ENCODE assay signal across 31 mouse cellular contexts in genomic region chr10:95830891-95831290, GRCm38 (mm10). TPM values are rescaled to one million over a fixed set of nuclear protein-coding genes. Genes with fewer than 3 reads are reported as not detected.
DNase-seq lines count a peak whose midpoint lies in the region; ATAC-seq lines count a peak whose summit lies in the region.
"Had no signal": no experiment of that assay in that cellular context is flagged by ENCODE, and none has a peak within 500 bp of the region (broad histone marks: within the 10 kb centered on the region; RNA-seq: fewer than 3 reads in every experiment).

No protein-coding gene starts in this region.

- H3K4me2 ChIP-seq in heart, embryonic 11.5 days = no peak overlapping the region
- no peak overlapping the region for H3K4me2 ChIP-seq in heart, embryonic 13.5 days
- H3K4me2 ChIP-seq in heart, embryonic 16.5 days (ENCODE audit: low read depth, low read length) = no peak overlapping the region
- H3K4me2 ChIP-seq: forebrain, embryonic 13.5 days; hindbrain, embryonic 13.5 days; intestine, embryonic 15.5 days; kidney, embryonic 15.5 days had no signal

- H3K4me1 ChIP-seq in heart, embryonic 11.5 days (ENCODE audit: control insufficient read depth, insufficient read depth, low read length) = peaks cover 5% of the 10 kb centered on the region; the same call in 1 of the 2 replicates
- peaks cover 26% of the 10 kb centered on the region for H3K4me1 ChIP-seq in heart, embryonic 13.5 days
- H3K4me1 ChIP-seq in heart, embryonic 16.5 days (ENCODE audit: control insufficient read depth, insufficient read depth, low read length) = peaks cover 8% of the 10 kb centered on the region
- H3K4me1 ChIP-seq: forebrain, embryonic 13.5 days; hindbrain, embryonic 10.5 days; hindbrain, embryonic 13.5 days; intestine, embryonic 15.5 days had no signal

- H3K27me3 ChIP-seq in heart, embryonic 11.5 days (ENCODE audit: control insufficient read depth, insufficient read depth, low read length) = no peaks in the 10 kb centered on the region
- peaks cover 3% of the 10 kb centered on the region; the same call in 1 of the 2 replicates for H3K27me3 ChIP-seq in heart, embryonic 13.5 days (replicated peaks)
- no peaks in the 10 kb centered on the region for H3K27me3 ChIP-seq in heart, embryonic 16.5 days (ENCODE audit: control insufficient read depth, insufficient read depth, low read length)
- H3K27me3 ChIP-seq: CH12.LX; forebrain, embryonic 13.5 days; hindbrain, embryonic 13.5 days; intestine, embryonic 15.5 days; kidney, embryonic 15.5 days; Patski had no signal

- no peak overlapping the region for H3K27ac ChIP-seq in heart, embryonic 11.5 days (ENCODE audit: low read depth, low read length)
- peak overlapping the region; percentile 46 for H3K27ac ChIP-seq in heart, embryonic 13.5 days (replicated peaks)
- peak overlapping the region; percentile 10 for H3K27ac ChIP-seq in heart, embryonic 16.5 days (ENCODE audit: low read length)
- H3K27ac ChIP-seq: forebrain, embryonic 10.5 days; forebrain, embryonic 13.5 days; hindbrain, embryonic 10.5 days; hindbrain, embryonic 13.5 days; intestine, embryonic 15.5 days; kidney, embryonic 15.5 days had no signal

- intact Hi-C loops in heart, postnatal 10 days (cut with DNase I) = no loop called here

- H3K9ac ChIP-seq in heart, embryonic 11.5 days (ENCODE audit: low read depth, low read length) = no peak overlapping the region
- no peak overlapping the region for H3K9ac ChIP-seq in heart, embryonic 13.5 days
- no peak overlapping the region for H3K9ac ChIP-seq in heart, embryonic 16.5 days (ENCODE audit: low read length)
- H3K9ac ChIP-seq: forebrain, embryonic 13.5 days; hindbrain, embryonic 13.5 days; intestine, embryonic 15.5 days; kidney, embryonic 15.5 days had no signal

- H3K9me3 ChIP-seq in heart, embryonic 11.5 days (replicated peaks; ENCODE audit: control insufficient read depth, low read length) = no peaks in the 10 kb centered on the region
- H3K9me3 ChIP-seq in heart, embryonic 13.5 days = no peaks in the 10 kb centered on the region
- H3K9me3 ChIP-seq in heart, embryonic 16.5 days (replicated peaks; ENCODE audit: control insufficient read depth, low read length) = no peaks in the 10 kb centered on the region
- H3K9me3 ChIP-seq: forebrain, embryonic 10.5 days; forebrain, embryonic 13.5 days; G1E; hindbrain, embryonic 10.5 days; hindbrain, embryonic 13.5 days; intestine, embryonic 15.5 days; kidney, embryonic 15.5 days had no signal

- 16% methylated on average over 5 of the region's 5 CpGs for WGBS in heart, embryonic 11.5 days (ENCODE audit: insufficient replicate concordance)
- 11% methylated on average over 5 of the region's 5 CpGs for WGBS in heart, embryonic 13.5 days
- WGBS in heart, embryonic 16.5 days = 21% methylated on average over 5 of the region's 5 CpGs

- no peak overlapping the region for H3K4me3 ChIP-seq in heart, embryonic 11.5 days (ENCODE audit: low read depth, low read length)
- H3K4me3 ChIP-seq in heart, embryonic 13.5 days = no peak overlapping the region
- no peak overlapping the region for H3K4me3 ChIP-seq in heart, embryonic 16.5 days (ENCODE audit: low read length)
- H3K4me3 ChIP-seq: forebrain, embryonic 10.5 days; forebrain, embryonic 13.5 days; hindbrain, embryonic 10.5 days; hindbrain, embryonic 13.5 days; intestine, embryonic 15.5 days; kidney, embryonic 15.5 days had no signal

- no peaks in the 10 kb centered on the region for H3K36me3 ChIP-seq in heart, embryonic 11.5 days (ENCODE audit: control insufficient read depth, insufficient read depth, low read length)
- H3K36me3 ChIP-seq in heart, embryonic 13.5 days = no peaks in the 10 kb centered on the region
- no peaks in the 10 kb centered on the region for H3K36me3 ChIP-seq in heart, embryonic 16.5 days (ENCODE audit: control insufficient read depth, insufficient read depth)
- H3K36me3 ChIP-seq: forebrain, embryonic 10.5 days; G1E; hindbrain, embryonic 10.5 days; hindbrain, embryonic 13.5 days; intestine, embryonic 15.5 days; kidney, embryonic 15.5 days had no signal

- peak; percentile 34 to 35 for DNase-seq in heart, adult 18-20 months
- DNase-seq in heart, postnatal 10 days = no peak
- no peak for DNase-seq in heart, postnatal 4 days
- DNase-seq: adrenal gland, postnatal 10 days; adrenal gland, postnatal 36 days; B cell, adult 2 months; cerebellum, adult 18-20 months; cerebellum, adult 9-10 months; cerebellum, postnatal 14 days; gastrocnemius, postnatal 10 days; gastrocnemius, postnatal 36 days; kidney, adult 11 months; kidney, adult 8-10 months had no signal

- no peak for ATAC-seq in heart, embryonic 11.5 days (replicated peaks; ENCODE audit: insufficient number of reproducible peaks, low FRiP score, low TSS enrichment)
- ATAC-seq in heart, embryonic 13.5 days (ENCODE audit: extremely low read depth, insufficient number of reproducible peaks, low FRiP score, low TSS enrichment) = no peak
- peak; percentile 70 for ATAC-seq in heart, embryonic 16.5 days (replicated peaks; ENCODE audit: extremely low read depth, insufficient read depth, low FRiP score)
- ATAC-seq: forebrain, embryonic 13.5 days; forebrain, embryonic 16.5 days; hindbrain, embryonic 16.5 days; intestine, embryonic 15.5 days; Patski had no signal

RNA-seq across cellular contexts. Expression of gene Gm33543, which starts 11.8 kb away (rescaled TPM):
- total RNA-seq in heart, adult 18-20 months (2021) = 1 to 10 TPM; 1.8 to 5.9 TPM
- polyA plus RNA-seq in heart, embryonic 11.5 days (2014; fragmentation: Nextera tagmentation; extraction: Ambion mirVana) = not detected in 2 replicates
- polyA plus RNA-seq in heart, embryonic 13.5 days (2015; fragmentation: Nextera tagmentation; extraction: Ambion mirVana) = not detected in 2 replicates
- total RNA-seq in heart, postnatal 10 days (2021) = 1 to 10 TPM in 1 of 2 experiments, under 1 TPM in 1; 0.64 to 1.6 TPM
- polyA plus RNA-seq in heart, embryonic 16.5 days (2015; fragmentation: Nextera tagmentation; extraction: Ambion mirVana) = not detected in 2 replicates
- under 1 TPM; 0.19 to 0.61 TPM for total RNA-seq in heart, postnatal 4 days (2021)
- total RNA-seq: adrenal gland, adult 18-20 months; adrenal gland, postnatal 36 days; CH12.LX; granulocyte monocyte progenitor cell, adult 5-6 weeks had no signal
- polyA plus RNA-seq: embryonic facial prominence, embryonic 11.5 days; embryonic facial prominence, embryonic 14.5 days; forebrain, embryonic 10.5 days; forebrain, embryonic 13.5 days; forebrain, embryonic 16.5 days; G1E; hindbrain, embryonic 10.5 days; hindbrain, embryonic 13.5 days; hindbrain, embryonic 16.5 days; intestine, embryonic 15.5 days; Patski had no signal

Comparison
In these comparisons a context has a peak if more than half of its experiments do, and no peak if none do; other contexts are left out.
1. DNase-seq: peak in heart, adult 18-20 months (2 of 2); none in heart, postnatal 10 days (0 of 2) and heart, postnatal 4 days (single experiment).